Mouse (Mus musculus): ENCODE measurements around the gene Ano6.

DNA sequence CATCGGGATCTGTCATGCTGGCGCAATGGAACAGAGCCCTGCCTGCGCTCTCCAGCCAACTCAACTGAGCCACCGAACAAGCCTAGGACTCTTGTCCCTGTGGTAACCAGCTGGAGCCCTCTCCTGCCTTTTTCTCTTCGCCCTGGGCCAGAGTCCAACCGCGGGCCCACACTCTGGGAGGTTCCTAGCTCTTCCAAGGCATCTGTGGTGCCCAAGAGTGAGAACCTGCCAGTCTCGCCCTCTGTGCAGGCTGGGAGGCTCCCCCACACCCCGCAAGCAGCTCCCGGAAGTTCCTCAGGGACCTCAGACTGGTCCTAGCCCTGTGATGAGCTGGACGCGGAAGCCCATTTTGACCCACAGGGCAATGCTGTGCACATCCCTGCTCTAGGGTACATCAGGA, 29.5 kb downstream of the Ano6 start:
- TF ChIP-seq CTCF (IDR thresholded peaks at IDR 0.05; ENCODE audit: low read depth), result no peak
- TF ChIP-seq EP300 (optimal IDR thresholded peaks at IDR 0.05), result no peak

Measured in stomach, postnatal 0 days (tissue).